Mouse (Mus musculus): ENCODE measurements around the gene Ccl6. TPM values are rescaled to one million over a fixed set of nuclear protein-coding genes. Genes with fewer than 3 reads are reported as not detected.

The Ccl6 gene
- polyA plus RNA-seq (2015; fragmentation: Illumina TruSeq; extraction: RNeasy Lipid Tissue Mini Kit (QIAGEN cat#74804); ENCODE audit: low read depth, low replicate concordance): 2.6 TPM

GRCm38 (mm10) chr11:83592853-83593252 lies at the start of gene Ccl6:
Gene Ccl6, minus strand, starts transcription at chr11:83593087.

GRCm38 (mm10) chr11:83578186-83578760 lies 14.6 kb downstream of the Ccl6 start, which contains the start of gene Ccl9:
Gene Ccl9, minus strand, starts transcription at chr11:83578636.

Other genes starting within 250 kb of the Ccl6 start
- gene Rasl10b, start 183.9 kb downstream of the Ccl6 start, polyA plus RNA-seq (2015; fragmentation: Illumina TruSeq; extraction: RNeasy Lipid Tissue Mini Kit (QIAGEN cat#74804); ENCODE audit: low read depth, low replicate concordance): 199 TPM
- 0.39 TPM for gene Gas2l2, start 163.6 kb downstream of the Ccl6 start, polyA plus RNA-seq (2015; fragmentation: Illumina TruSeq; extraction: RNeasy Lipid Tissue Mini Kit (QIAGEN cat#74804); ENCODE audit: low read depth, low replicate concordance)
- gene 1700020L24Rik, start 155.4 kb downstream of the Ccl6 start, polyA plus RNA-seq (2015; fragmentation: Illumina TruSeq; extraction: RNeasy Lipid Tissue Mini Kit (QIAGEN cat#74804); ENCODE audit: low read depth, low replicate concordance): 0.70 TPM
- gene Mmp28, start 130.0 kb downstream of the Ccl6 start, polyA plus RNA-seq (2015; fragmentation: Illumina TruSeq; extraction: RNeasy Lipid Tissue Mini Kit (QIAGEN cat#74804); ENCODE audit: low read depth, low replicate concordance): 2.2 TPM
- gene Taf15, start 120.0 kb downstream of the Ccl6 start, polyA plus RNA-seq (2015; fragmentation: Illumina TruSeq; extraction: RNeasy Lipid Tissue Mini Kit (QIAGEN cat#74804); ENCODE audit: low read depth, low replicate concordance): 48.3 TPM
- not detected for gene Heatr9, start 70.9 kb downstream of the Ccl6 start, polyA plus RNA-seq (2015; fragmentation: Illumina TruSeq; extraction: RNeasy Lipid Tissue Mini Kit (QIAGEN cat#74804); ENCODE audit: low read depth, low replicate concordance)
- not detected for gene Ccl5, start 62.6 kb downstream of the Ccl6 start, polyA plus RNA-seq (2015; fragmentation: Illumina TruSeq; extraction: RNeasy Lipid Tissue Mini Kit (QIAGEN cat#74804); ENCODE audit: low read depth, low replicate concordance)
- 3.1 TPM for gene Ccl9, start 14.5 kb downstream of the Ccl6 start, polyA plus RNA-seq (2015; fragmentation: Illumina TruSeq; extraction: RNeasy Lipid Tissue Mini Kit (QIAGEN cat#74804); ENCODE audit: low read depth, low replicate concordance)
- gene Rpl9-ps1, start 52.5 kb upstream of the Ccl6 start, polyA plus RNA-seq (2015; fragmentation: Illumina TruSeq; extraction: RNeasy Lipid Tissue Mini Kit (QIAGEN cat#74804); ENCODE audit: low read depth, low replicate concordance): not detected
- not detected for gene Ccl3, start 56.3 kb upstream of the Ccl6 start, polyA plus RNA-seq (2015; fragmentation: Illumina TruSeq; extraction: RNeasy Lipid Tissue Mini Kit (QIAGEN cat#74804); ENCODE audit: low read depth, low replicate concordance)
- gene Ccl4, start 69.5 kb upstream of the Ccl6 start, polyA plus RNA-seq (2015; fragmentation: Illumina TruSeq; extraction: RNeasy Lipid Tissue Mini Kit (QIAGEN cat#74804); ENCODE audit: low read depth, low replicate concordance): not detected
- 1.2 TPM for gene Wfdc17, start 110.9 kb upstream of the Ccl6 start, polyA plus RNA-seq (2015; fragmentation: Illumina TruSeq; extraction: RNeasy Lipid Tissue Mini Kit (QIAGEN cat#74804); ENCODE audit: low read depth, low replicate concordance)
- 6.4 TPM for gene Wfdc18, start 115.9 kb upstream of the Ccl6 start, polyA plus RNA-seq (2015; fragmentation: Illumina TruSeq; extraction: RNeasy Lipid Tissue Mini Kit (QIAGEN cat#74804); ENCODE audit: low read depth, low replicate concordance)
- gene Wfdc21, start 153.9 kb upstream of the Ccl6 start, polyA plus RNA-seq (2015; fragmentation: Illumina TruSeq; extraction: RNeasy Lipid Tissue Mini Kit (QIAGEN cat#74804); ENCODE audit: low read depth, low replicate concordance): not detected
- 9.1 TPM for gene Heatr6, start 160.6 kb upstream of the Ccl6 start, polyA plus RNA-seq (2015; fragmentation: Illumina TruSeq; extraction: RNeasy Lipid Tissue Mini Kit (QIAGEN cat#74804); ENCODE audit: low read depth, low replicate concordance)

Measured in brain, adult 10 weeks (tissue).